ENCODE assay signal across 32 mouse cellular contexts in genomic region chr16:19707381-19707780, GRCm38 (mm10). TPM values are rescaled to one million over a fixed set of nuclear protein-coding genes. Genes with fewer than 3 reads are reported as not detected.
"Had no signal": no experiment of that assay in that cellular context is flagged by ENCODE, and none has a peak within 500 bp of the region (broad histone marks: within the 10 kb centered on the region; RNA-seq: fewer than 3 reads in every experiment).

No protein-coding gene starts in this region.

- H3K4me3 ChIP-seq: embryonic facial prominence, embryonic 10.5 days; embryonic facial prominence, embryonic 12.5 days; embryonic facial prominence, embryonic 13.5 days; embryonic facial prominence, embryonic 15.5 days; erythroblast, embryonic 14.5 days; forebrain, embryonic 10.5 days; forebrain, embryonic 12.5 days; forebrain, embryonic 13.5 days; forebrain, embryonic 15.5 days; gastrocnemius, adult 2 months had no signal

- H3K27me3 ChIP-seq: embryonic facial prominence, embryonic 12.5 days; embryonic facial prominence, embryonic 13.5 days; embryonic facial prominence, embryonic 15.5 days; forebrain, embryonic 12.5 days; forebrain, embryonic 13.5 days; forebrain, embryonic 15.5 days had no signal

- H3K36me3 ChIP-seq: embryonic facial prominence, embryonic 10.5 days; embryonic facial prominence, embryonic 12.5 days; embryonic facial prominence, embryonic 13.5 days; embryonic facial prominence, embryonic 15.5 days; forebrain, embryonic 10.5 days; forebrain, embryonic 12.5 days; forebrain, embryonic 15.5 days had no signal

- ATAC-seq: forebrain, embryonic 13.5 days; forebrain, embryonic 14.5 days; forebrain, embryonic 15.5 days; forebrain, embryonic 16.5 days; forebrain, postnatal 0 days had no signal

- H3K4me1 ChIP-seq: embryonic facial prominence, embryonic 10.5 days; embryonic facial prominence, embryonic 12.5 days; embryonic facial prominence, embryonic 13.5 days; embryonic facial prominence, embryonic 15.5 days; forebrain, embryonic 10.5 days; forebrain, embryonic 12.5 days; forebrain, embryonic 13.5 days; forebrain, embryonic 15.5 days had no signal

- H3K4me2 ChIP-seq: embryonic facial prominence, embryonic 12.5 days; embryonic facial prominence, embryonic 13.5 days; embryonic facial prominence, embryonic 15.5 days; forebrain, embryonic 12.5 days; forebrain, embryonic 13.5 days; forebrain, embryonic 15.5 days had no signal

- H3K9me3 ChIP-seq: embryonic facial prominence, embryonic 10.5 days; embryonic facial prominence, embryonic 12.5 days; embryonic facial prominence, embryonic 13.5 days; embryonic facial prominence, embryonic 15.5 days; forebrain, embryonic 10.5 days; forebrain, embryonic 12.5 days; forebrain, embryonic 13.5 days; forebrain, embryonic 15.5 days had no signal

- H3K27ac ChIP-seq: embryonic facial prominence, embryonic 10.5 days; embryonic facial prominence, embryonic 12.5 days; embryonic facial prominence, embryonic 13.5 days; embryonic facial prominence, embryonic 15.5 days; forebrain, embryonic 10.5 days; forebrain, embryonic 12.5 days; forebrain, embryonic 13.5 days; forebrain, embryonic 15.5 days; gastrocnemius, adult 2 months had no signal

- H3K9ac ChIP-seq: embryonic facial prominence, embryonic 12.5 days; embryonic facial prominence, embryonic 13.5 days; embryonic facial prominence, embryonic 15.5 days; forebrain, embryonic 12.5 days; forebrain, embryonic 13.5 days; forebrain, embryonic 15.5 days; forebrain, postnatal 0 days had no signal

- DNase-seq: cerebellum, adult 2 months; cerebellum, adult 8-10 months; cerebellum, adult 9-10 months; cerebellum, adult 9-11 months; cerebellum, postnatal 10 days; cerebellum, postnatal 14 days; cerebellum, postnatal 25 days; cerebellum, postnatal 36 days; embryo, embryonic 11 days; forebrain, postnatal 0 days; gastrocnemius, adult 2 months; gastrocnemius, postnatal 10 days; gastrocnemius, postnatal 14 days; gastrocnemius, postnatal 25 days; gastrocnemius, postnatal 36 days; heart, adult 11 months; heart, adult 18-20 months had no signal

RNA-seq across cellular contexts. Expression of gene Lamp3, which starts 1.2 kb away (rescaled TPM):
- polyA plus RNA-seq: cerebellum, adult 2 months; cortical plate, adult 2 months; embryonic facial prominence, embryonic 15.5 days; erythroblast, embryonic 14.5 days; forebrain, embryonic 10.5 days; forebrain, embryonic 11.5 days; forebrain, embryonic 12.5 days; forebrain, embryonic 13.5 days; forebrain, embryonic 14.5 days; forebrain, embryonic 15.5 days; forebrain, embryonic 16.5 days; frontal cortex, adult 2 months; gonadal fat pad, adult 2 months had no signal

RNA-seq across cellular contexts. Expression of gene B3gnt5, which starts 52.6 kb away (rescaled TPM):
- polyA plus RNA-seq: erythroblast, embryonic 14.5 days had no signal
